Mouse (Mus musculus) limb, embryonic 11.5 days (tissue): ENCODE results near the gene Ptcd1. TPM values are rescaled to one million over a fixed set of nuclear protein-coding genes. Genes with fewer than 3 reads are reported as not detected.
"Not testable (repeated sequence)": the region's sequence is repeated elsewhere in the genome, so short reads cannot be mapped to it uniquely, and the experiment has no call there.

Experiments used
- ATAC-seq: fragments of 200-750 bp; cut with Nextera tagmentation; 2 replicates; pipeline ENCODE4 v1.8.0; 2017; ENCODE audit warnings: low read depth; ENCODE audit not compliant: insufficient number of reproducible peaks, low FRiP score, low TSS enrichment
- DNase-seq: peaks from one replicate; pipeline ENCODE4 v3.0.0-alpha.2; 2015; ENCODE audit warnings: low spot score
- H3K27ac ChIP-seq: fragments of 300-500 bp; sonication (generic); replicated peaks from 2 replicates; pipeline ENCODE4 v1.5.1; 2014; ENCODE audit warnings: low read depth, mild to moderate bottlenecking, low read length
- H3K27me3 ChIP-seq: fragments of 300-500 bp; sonication (generic); 2 replicates; pipeline ENCODE4 v1.6.1; 2014; ENCODE audit warnings: mild to moderate bottlenecking, low read length, mixed read lengths; ENCODE audit not compliant: control insufficient read depth, insufficient read depth
- H3K36me3 ChIP-seq: fragments of 300-500 bp; sonication (generic); 2 replicates; pipeline ENCODE4 v1.6.1; 2014; ENCODE audit warnings: mild to moderate bottlenecking, low read length, moderate library complexity, mixed read lengths; ENCODE audit not compliant: control insufficient read depth, insufficient read depth
- H3K4me1 ChIP-seq: fragments of 300-500 bp; sonication (generic); 2 replicates; pipeline ENCODE4 v1.6.1; 2014; ENCODE audit warnings: low read length, mixed read lengths; ENCODE audit not compliant: control insufficient read depth, insufficient read depth
- H3K4me2 ChIP-seq: fragments of 300-500 bp; sonication (generic); 2 replicates; pipeline ENCODE4 v1.6.1; 2014; ENCODE audit warnings: low read depth, mild to moderate bottlenecking, moderate library complexity; ENCODE audit not compliant: severe bottlenecking
- H3K4me3 ChIP-seq: fragments of 300-500 bp; sonication (generic); 2 replicates; pipeline ENCODE4 v1.5.1; 2014; ENCODE audit warnings: low read depth, low read length
- H3K9ac ChIP-seq: fragments of 300-500 bp; sonication (generic); 2 replicates; pipeline ENCODE4 v1.6.1; 2014; ENCODE audit warnings: mild to moderate bottlenecking, low read length
- H3K9me3 ChIP-seq: fragments of 300-500 bp; sonication (generic); 2 replicates; pipeline ENCODE4 v1.6.1; 2016; ENCODE audit warnings: low read length; ENCODE audit not compliant: control insufficient read depth
- whole genome bisulfite sequencing: fragments of 180-500 bp; shearing (Covaris S2); extraction: QIAGEN DNeasy Blood & Tissue Kit; methylation state at CpG from one replicate; pipeline ENCODE4 v1.1.7; 2014; 5-methylcytosine and 5-hydroxymethylcytosine counted together
- polyA plus RNA-seq: library from polyadenylated mRNA; unstranded; fragments of >200 nt; fragmentation: Nextera tagmentation; extraction: Ambion mirVana; gene quantifications from 2 replicates; pipeline ENCODE4 v1.2.1, GENCODE M21; 2014

Gene Ptcd1
- polyA plus RNA-seq, 1 experiment from 2014 or later = 15.1 TPM

- Histone ChIP-seq H3K9me3 (no peaks in the 10 kb centered on the region), H3K36me3 (peaks cover 35% of the 10 kb centered on the region), H3K4me3 (no peak overlapping the region), H3K9ac (no peak overlapping the region), H3K27me3 (no peaks in the 10 kb centered on the region), H3K4me2 (no peak overlapping the region), H3K27ac (no peak overlapping the region), H3K4me1 (no peaks in the 10 kb centered on the region)
- 95% methylated on average over 9 of the region's 9 CpGs for WGBS
- DNase-seq (no peak), ATAC-seq (no peak)
Observed at GRCm38 (mm10) chr5:145104328-145104727, 62.6 kb downstream of the Ptcd1 start.

- Histone ChIP-seq H3K4me1 (no peaks in the 10 kb centered on the region), H3K27me3 (no peaks in the 10 kb centered on the region), H3K4me3 (no peak overlapping the region), H3K27ac (no peak overlapping the region), H3K9ac (no peak overlapping the region), H3K36me3 (peaks cover 34% of the 10 kb centered on the region), H3K9me3 (no peaks in the 10 kb centered on the region), H3K4me2 (no peak overlapping the region)
- no peak for DNase-seq
- no peak for ATAC-seq
- WGBS = 89% methylated on average over 4 of the region's 4 CpGs
Observed at GRCm38 (mm10) chr5:145102706-145103105, 64.2 kb downstream of the Ptcd1 start.

DNA sequence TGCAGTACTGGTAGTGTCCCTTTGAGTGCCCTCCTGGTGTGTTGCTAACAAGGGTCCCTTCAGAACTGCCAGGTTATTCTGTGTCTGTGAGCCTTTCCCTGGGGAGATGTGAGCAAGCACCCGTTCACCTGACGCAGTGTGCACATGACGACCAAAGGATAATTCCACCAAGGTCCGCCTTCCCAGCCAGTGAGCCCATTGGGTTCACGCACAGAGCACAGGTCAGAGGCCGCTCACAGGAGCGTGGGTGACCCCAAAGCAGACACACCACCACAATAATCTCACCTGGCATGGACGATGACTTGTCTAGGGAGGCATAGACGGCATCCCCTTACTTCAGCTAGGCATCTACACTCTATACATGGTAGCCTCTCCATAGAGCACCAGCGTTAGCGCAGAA lies 65.5 kb downstream of the Ptcd1 start:
- H3K9me3 ChIP-seq, H3K27me3 ChIP-seq, H3K4me2 ChIP-seq, H3K27ac ChIP-seq, H3K4me1 ChIP-seq, H3K4me3 ChIP-seq, ATAC-seq, DNase-seq, H3K9ac ChIP-seq: not testable (repeated sequence)
- 97% methylated on average over 11 of the region's 11 CpGs for WGBS
- H3K36me3 ChIP-seq = peaks cover 32% of the 10 kb centered on the region

GRCm38 (mm10) chr5:145100960-145101359 lies 65.9 kb downstream of the Ptcd1 start:
- H3K4me1 ChIP-seq = no peaks in the 10 kb centered on the region
- WGBS = 95% methylated on average over 9 of the region's 9 CpGs
- H3K9me3 ChIP-seq = no peaks in the 10 kb centered on the region
- no peaks in the 10 kb centered on the region for H3K27me3 ChIP-seq
- no peak overlapping the region for H3K27ac ChIP-seq
- no peak overlapping the region for H3K4me3 ChIP-seq
- no peak for DNase-seq
- ATAC-seq = no peak
- H3K36me3 ChIP-seq = peaks cover 34% of the 10 kb centered on the region
- no peak overlapping the region for H3K4me2 ChIP-seq
- no peak overlapping the region for H3K9ac ChIP-seq

DNA sequence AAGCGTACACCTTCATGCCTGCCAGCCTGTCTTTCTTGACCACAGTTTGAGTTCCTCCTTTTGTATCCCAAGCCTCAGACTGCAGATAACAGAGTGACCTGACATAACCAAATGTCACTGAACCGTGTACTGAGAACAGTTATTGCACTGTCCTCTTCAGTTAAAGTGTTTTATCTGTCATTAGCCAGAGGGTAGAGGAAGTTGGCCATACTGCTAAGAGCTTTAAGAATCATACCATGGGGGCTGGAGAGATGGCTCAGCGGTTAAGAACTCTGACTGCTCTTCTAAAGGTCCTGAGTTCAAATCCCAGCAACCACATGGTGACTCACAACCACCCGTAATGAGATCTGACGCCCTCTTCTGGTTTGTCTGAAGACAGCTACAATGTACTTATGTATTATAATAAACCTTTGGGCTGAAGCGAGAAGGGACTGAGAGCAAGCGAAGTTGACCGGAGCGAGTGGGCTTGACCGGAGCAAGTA lies 68.5 kb downstream of the Ptcd1 start:
- ATAC-seq = no peak
- Histone ChIP-seq H3K9me3 (no peaks in the 10 kb centered on the region), H3K4me1 (no peaks in the 10 kb centered on the region), H3K4me2 (no peak overlapping the region), H3K36me3 (peaks cover 33% of the 10 kb centered on the region), H3K4me3 (no peak overlapping the region), H3K27ac (no peak overlapping the region), H3K9ac (no peak overlapping the region), H3K27me3 (no peaks in the 10 kb centered on the region)
- DNase-seq = no peak
- 95% methylated on average over 10 of the region's 10 CpGs for WGBS

Other genes with a start within 250 kb of the Ptcd1 start
- 20.1 and 22.4 TPM in 2 replicates for gene Smurf1, start 201.3 kb downstream of the Ptcd1 start, polyA plus RNA-seq
- gene Gm4871, start 134.4 kb downstream of the Ptcd1 start, polyA plus RNA-seq = not detected in 2 replicates
- not detected in 2 replicates for gene 1700018F24Rik, start 124.1 kb downstream of the Ptcd1 start, polyA plus RNA-seq
- 148 and 152 TPM in 2 replicates for gene Arpc1a, start 83.3 kb downstream of the Ptcd1 start, polyA plus RNA-seq
- 0.13 and 0.14 TPM in 2 replicates for gene Kpna7, start 83.1 kb downstream of the Ptcd1 start, polyA plus RNA-seq
- 90.5 and 101 TPM in 2 replicates for gene Arpc1b, start 52.9 kb downstream of the Ptcd1 start, polyA plus RNA-seq
- 140 and 151 TPM in 2 replicates for gene Pdap1, start 26.9 kb downstream of the Ptcd1 start, polyA plus RNA-seq
- gene Bud31, start 26.7 kb downstream of the Ptcd1 start, polyA plus RNA-seq = 286 and 287 TPM in 2 replicates
- 39.8 and 40.6 TPM in 2 replicates for gene Cpsf4, start 105 bp upstream of the Ptcd1 start, polyA plus RNA-seq
- gene Atp5j2, start 25.0 kb upstream of the Ptcd1 start, polyA plus RNA-seq = 568 and 582 TPM in 2 replicates
- gene Zkscan14, start 34.8 kb upstream of the Ptcd1 start, polyA plus RNA-seq = 5.9 and 8.4 TPM in 2 replicates
- 21.2 and 23.6 TPM in 2 replicates for gene Zkscan5, start 37.5 kb upstream of the Ptcd1 start, polyA plus RNA-seq
- gene Zfp655, start 64.6 kb upstream of the Ptcd1 start, polyA plus RNA-seq = 34.4 and 37.8 TPM in 2 replicates
- gene Zscan25, start 113.4 kb upstream of the Ptcd1 start, polyA plus RNA-seq = 0.40 and 0.94 TPM in 2 replicates
- not detected in 2 replicates for gene Cyp3a57, start 178.2 kb upstream of the Ptcd1 start, polyA plus RNA-seq